Mouse (Mus musculus) megakaryocyte, embryonic 14.5 days (primary cell): ENCODE results near the gene Spata2l.

ENCODE experiments used
- FLI1 ChIP-seq: IDR thresholded peaks from 2 replicates; pipeline ENCODE4 v1.6.1; 2012; ENCODE audit warnings: low read length, inconsistent platforms, mixed read lengths
- GATA1 ChIP-seq: IDR thresholded peaks from 3 replicates; pipeline ENCODE4 v1.6.1; 2012; ENCODE audit warnings: mixed read lengths, low read length, inconsistent platforms, borderline replicate concordance

DNA sequence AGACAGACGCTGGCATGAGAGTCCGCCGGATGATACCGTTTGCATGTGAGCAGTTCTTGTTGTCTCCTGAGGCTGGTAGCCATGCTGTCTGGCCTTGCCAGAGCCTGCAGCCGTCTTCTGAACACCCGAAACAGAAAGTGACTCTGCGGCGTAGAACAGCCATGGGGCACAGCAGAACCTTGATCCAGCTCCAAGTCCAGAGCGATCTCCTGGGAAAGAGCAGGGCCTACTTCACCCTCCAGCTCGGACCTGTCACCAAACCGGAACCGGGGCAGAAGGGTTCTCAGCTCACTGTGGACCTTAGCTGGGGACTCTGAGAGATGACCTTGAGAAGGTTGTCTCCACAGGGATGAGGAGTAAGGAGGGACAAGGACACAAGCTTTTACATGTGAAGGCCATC is 39.1 kb upstream of the Spata2l start:
- TF ChIP-seq GATA1 (no peak), FLI1 (no peak)
